Mouse (Mus musculus) neural tube, embryonic 14.5 days (tissue): Measurements from ENCODE around the gene Gna11. TPM values are rescaled to one million over a fixed set of nuclear protein-coding genes. Genes with fewer than 3 reads are reported as not detected.

Experiments used
- ATAC-seq: fragments of 200-750 bp; cut with Nextera tagmentation; 2 replicates; pipeline ENCODE4 v1.8.0; 2017; ENCODE audit warnings: low read depth, mild to moderate bottlenecking, moderate TSS enrichment, moderate library complexity
- H3K27ac ChIP-seq: fragments of 300-500 bp; sonication (generic); 2 replicates; pipeline ENCODE4 v1.5.1; 2014; ENCODE audit warnings: low read depth, mild to moderate bottlenecking, control low read depth, low read length, moderate library complexity, mixed read lengths
- H3K27me3 ChIP-seq: fragments of 300-500 bp; sonication (generic); 2 replicates; pipeline ENCODE4 v1.6.1; 2014; ENCODE audit warnings: low read length; ENCODE audit not compliant: control insufficient read depth, insufficient read depth
- H3K36me3 ChIP-seq: fragments of 300-500 bp; sonication (generic); 2 replicates; pipeline ENCODE4 v1.6.1; 2014; ENCODE audit warnings: low read length, mixed read lengths; ENCODE audit not compliant: control insufficient read depth, insufficient read depth
- H3K4me1 ChIP-seq: fragments of 300-500 bp; sonication (generic); 2 replicates; pipeline ENCODE4 v1.6.1; 2014; ENCODE audit warnings: low read length; ENCODE audit not compliant: control insufficient read depth, insufficient read depth
- H3K4me2 ChIP-seq: fragments of 300-500 bp; sonication (generic); 2 replicates; pipeline ENCODE4 v1.6.1; 2014; ENCODE audit warnings: mild to moderate bottlenecking, low read depth, low read length, control low read depth
- H3K4me3 ChIP-seq: fragments of 300-500 bp; sonication (generic); 2 replicates; pipeline ENCODE4 v1.5.1; 2014; ENCODE audit warnings: low read depth, low read length, control low read depth, mixed read lengths
- H3K9ac ChIP-seq: fragments of 300-500 bp; sonication (generic); replicated peaks from 2 replicates; pipeline ENCODE4 v1.6.1; 2014; ENCODE audit warnings: low read depth, mild to moderate bottlenecking, control low read depth, low read length, mixed read lengths
- H3K9me3 ChIP-seq: fragments of 300-500 bp; sonication (generic); 2 replicates; pipeline ENCODE4 v1.6.1; 2016; ENCODE audit warnings: low read length; ENCODE audit not compliant: control insufficient read depth
- WGBS: fragments of 180-500 bp; shearing (Covaris S2); extraction: QIAGEN DNeasy Blood & Tissue Kit; methylation state at CpG from one replicate; pipeline ENCODE4 v1.1.7; 2014; 5-methylcytosine and 5-hydroxymethylcytosine counted together
- polyA plus RNA-seq: library from polyadenylated mRNA; unstranded; fragments of >200 nt; fragmentation: Nextera tagmentation; extraction: Ambion mirVana; gene quantifications from 2 replicates; pipeline ENCODE4 v1.2.1, GENCODE M21; 2014

Gene Gna11
- polyA plus RNA-seq, 1 experiment from 2014 or later, result 89.8 TPM

- Histone ChIP-seq H3K27me3 (no peaks in the 10 kb centered on the region), H3K4me2 (no peak overlapping the region), H3K27ac (no peak overlapping the region), H3K9me3 (no peaks in the 10 kb centered on the region), H3K4me1 (no peaks in the 10 kb centered on the region), H3K4me3 (no peak overlapping the region), H3K36me3 (no peaks in the 10 kb centered on the region), H3K9ac (no peak overlapping the region)
- no peak for ATAC-seq
- 84% methylated on average over 6 of the region's 6 CpGs for WGBS
Measured at GRCm38 (mm10) chr10:81523142-81523541, 21.8 kb downstream of the Gna11 start.

DNA sequence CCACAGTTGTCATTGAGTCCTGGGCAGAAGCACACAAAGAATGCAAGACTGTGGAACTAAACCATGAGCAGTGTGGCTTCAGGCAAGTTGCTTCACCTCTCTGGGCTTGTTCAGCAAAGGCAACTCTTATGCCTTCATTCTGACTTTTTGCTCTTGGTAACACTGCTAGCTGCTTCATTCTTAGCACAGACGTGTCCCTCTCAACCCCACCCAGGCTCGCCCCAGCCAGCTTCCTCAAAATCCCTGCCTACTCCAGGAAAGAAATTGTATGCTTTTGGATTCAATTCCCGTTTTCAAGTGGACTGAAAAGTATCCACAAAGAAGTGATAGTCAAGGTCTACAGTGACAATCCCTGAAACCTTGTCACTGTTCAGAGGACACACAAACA lies 25.0 kb downstream of the Gna11 start:
- no peaks in the 10 kb centered on the region for H3K9me3 ChIP-seq
- H3K9ac ChIP-seq, result no peak overlapping the region
- no peaks in the 10 kb centered on the region for H3K27me3 ChIP-seq
- no peaks in the 10 kb centered on the region for H3K36me3 ChIP-seq
- H3K4me1 ChIP-seq, result no peaks in the 10 kb centered on the region
- no peak overlapping the region for H3K4me3 ChIP-seq
- no peak overlapping the region for H3K27ac ChIP-seq
- WGBS, result 76% methylated on average over 3 of the region's 3 CpGs
- ATAC-seq, result no peak
- no peak overlapping the region for H3K4me2 ChIP-seq

DNA sequence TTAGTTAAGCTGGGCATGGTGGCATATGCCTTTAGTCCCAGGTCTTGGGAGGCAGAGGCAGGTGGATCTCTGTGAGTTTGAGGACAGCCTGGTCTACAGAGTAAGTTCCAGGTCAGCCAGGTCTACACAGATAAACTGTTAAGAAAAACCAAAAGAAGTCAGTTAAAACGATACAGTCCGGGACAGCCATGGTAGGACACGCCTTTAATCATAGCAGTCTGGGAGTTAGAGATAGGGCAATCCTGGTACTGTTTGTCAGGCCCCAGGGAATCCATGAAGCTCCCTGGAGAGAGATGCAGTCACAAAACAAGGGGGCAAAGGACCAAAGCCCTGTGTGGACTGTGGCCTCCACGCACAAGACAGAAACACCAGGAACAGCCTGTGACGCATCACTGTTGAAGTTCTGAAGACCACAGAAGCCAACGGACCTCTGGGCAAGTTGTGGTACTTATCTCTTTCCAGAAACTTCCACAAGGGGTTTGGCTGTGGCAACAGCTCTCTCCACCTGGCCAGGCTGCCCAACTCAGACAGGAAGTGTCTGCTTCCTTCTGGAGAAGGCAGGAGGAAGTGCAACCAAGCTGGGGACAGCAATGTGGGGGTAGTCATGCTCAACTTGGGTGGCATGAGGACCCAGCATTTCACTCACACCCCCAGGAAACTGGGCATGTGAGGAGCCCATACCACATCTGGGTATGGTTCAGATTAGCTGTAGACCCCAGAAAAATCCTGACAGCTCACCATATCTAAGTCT lies 25.6 kb downstream of the Gna11 start:
- no peak overlapping the region for H3K4me2 ChIP-seq
- H3K9me3 ChIP-seq, result no peaks in the 10 kb centered on the region
- H3K4me1 ChIP-seq, result no peaks in the 10 kb centered on the region
- H3K36me3 ChIP-seq, result no peaks in the 10 kb centered on the region
- H3K4me3 ChIP-seq, result no peak overlapping the region
- no peak overlapping the region for H3K27ac ChIP-seq
- ATAC-seq, result no peak
- H3K27me3 ChIP-seq, result no peaks in the 10 kb centered on the region
- H3K9ac ChIP-seq, result no peak overlapping the region
- WGBS, result 87% methylated on average over 6 of the region's 6 CpGs

- Histone ChIP-seq H3K27ac (no peak overlapping the region), H3K9me3 (no peaks in the 10 kb centered on the region), H3K27me3 (no peaks in the 10 kb centered on the region), H3K4me3 (no peak overlapping the region), H3K36me3 (no peaks in the 10 kb centered on the region), H3K9ac (no peak overlapping the region), H3K4me1 (no peaks in the 10 kb centered on the region), H3K4me2 (no peak overlapping the region)
- WGBS, result 11% methylated on average over 4 of the region's 4 CpGs
- no peak for ATAC-seq
Measured at GRCm38 (mm10) chr10:81518546-81518945, 26.4 kb downstream of the Gna11 start.

- H3K27ac ChIP-seq, result no peak overlapping the region
- H3K9ac ChIP-seq, result no peak overlapping the region
- no peaks in the 10 kb centered on the region for H3K36me3 ChIP-seq
- no peak overlapping the region for H3K4me2 ChIP-seq
- no peaks in the 10 kb centered on the region for H3K4me1 ChIP-seq
- H3K27me3 ChIP-seq, result peaks cover 2% of the 10 kb centered on the region; the same call in 1 of the 2 replicates
- H3K4me3 ChIP-seq, result no peak overlapping the region
- 87% methylated on average over 8 of the region's 8 CpGs for WGBS
- H3K9me3 ChIP-seq, result no peaks in the 10 kb centered on the region
- no peak for ATAC-seq
Measured at GRCm38 (mm10) chr10:81517227-81517626, 27.8 kb downstream of the Gna11 start.

DNA sequence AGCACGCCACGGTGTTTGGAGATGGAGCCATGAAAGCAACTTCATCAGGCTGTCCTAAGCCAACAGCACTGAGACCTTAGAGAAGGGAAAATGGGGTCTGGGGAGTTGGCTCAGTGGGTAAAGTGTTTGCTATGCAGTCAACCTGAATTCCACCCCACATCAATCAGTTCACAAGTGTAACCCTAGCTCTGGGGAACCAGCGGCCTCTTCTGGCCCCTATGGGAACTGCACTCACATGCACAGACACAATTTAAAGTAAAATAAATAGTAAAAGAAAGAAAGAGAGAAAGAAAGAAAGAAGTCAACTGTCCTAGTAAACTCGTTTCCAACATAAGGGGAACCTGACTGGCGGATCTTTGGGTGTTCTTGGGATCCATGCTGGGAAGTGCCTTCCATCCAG lies 31.2 kb downstream of the Gna11 start:
- ATAC-seq, result no peak
- Histone ChIP-seq H3K27ac (no peak overlapping the region), H3K27me3 (peaks cover 2% of the 10 kb centered on the region; the same call in 1 of the 2 replicates), H3K9me3 (no peaks in the 10 kb centered on the region), H3K4me1 (no peaks in the 10 kb centered on the region), H3K4me3 (no peak overlapping the region), H3K9ac (no peak overlapping the region), H3K36me3 (no peaks in the 10 kb centered on the region), H3K4me2 (no peak overlapping the region)
- 87% methylated on average over 5 of the region's 5 CpGs for WGBS

DNA sequence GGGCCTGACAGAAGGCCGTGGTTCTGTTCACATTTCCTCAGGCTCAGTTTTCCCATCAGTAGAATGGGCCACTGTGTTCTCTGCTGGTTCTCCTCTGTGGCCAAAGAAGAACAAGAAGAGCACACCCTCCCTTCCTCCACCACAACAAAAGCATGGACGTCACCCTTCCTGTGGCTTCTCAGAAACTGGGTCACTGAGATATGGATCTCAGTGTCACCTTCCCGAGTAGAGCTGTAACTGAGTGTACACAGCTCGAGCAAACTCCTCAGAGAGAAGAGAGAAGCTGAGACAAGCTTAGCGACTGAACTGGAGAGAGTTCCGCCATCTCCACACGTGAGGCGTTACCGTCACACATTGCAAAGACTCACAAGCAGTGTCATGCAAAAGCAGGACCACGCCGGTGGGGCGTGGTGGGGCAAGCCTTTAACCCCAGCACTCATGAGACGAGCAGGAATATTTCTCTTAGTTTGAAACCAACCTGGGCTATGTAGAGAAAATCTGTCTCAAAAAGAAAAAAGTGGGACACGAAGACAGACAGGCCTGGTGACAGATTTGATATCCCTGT lies 34.7 kb downstream of the Gna11 start:
- Histone ChIP-seq H3K9ac (no peak overlapping the region), H3K4me1 (no peaks in the 10 kb centered on the region), H3K27me3 (peaks cover 2% of the 10 kb centered on the region; the same call in 1 of the 2 replicates), H3K27ac (no peak overlapping the region), H3K4me3 (no peak overlapping the region), H3K9me3 (no peaks in the 10 kb centered on the region), H3K36me3 (no peaks in the 10 kb centered on the region), H3K4me2 (no peak overlapping the region)
- ATAC-seq, result no peak
- 85% methylated on average over 14 of the region's 14 CpGs for WGBS

- Histone ChIP-seq H3K4me3 (no peak overlapping the region), H3K27ac (no peak overlapping the region), H3K9me3 (no peaks in the 10 kb centered on the region), H3K4me2 (no peak overlapping the region), H3K27me3 (peaks cover 2% of the 10 kb centered on the region; the same call in 1 of the 2 replicates), H3K4me1 (no peaks in the 10 kb centered on the region), H3K36me3 (no peaks in the 10 kb centered on the region), H3K9ac (no peak overlapping the region)
- 78% methylated on average over 13 of the region's 13 CpGs for WGBS
- ATAC-seq, result no peak
Measured at GRCm38 (mm10) chr10:81507691-81508489, 37.1 kb downstream of the Gna11 start.

GRCm38 (mm10) chr10:81507095-81507494 lies 37.9 kb downstream of the Gna11 start:
- WGBS, result 38% methylated on average over 6 of the region's 6 CpGs
- no peak overlapping the region for H3K9ac ChIP-seq
- H3K4me1 ChIP-seq, result no peaks in the 10 kb centered on the region
- H3K27me3 ChIP-seq, result no peaks in the 10 kb centered on the region
- no peak overlapping the region for H3K4me2 ChIP-seq
- no peaks in the 10 kb centered on the region for H3K36me3 ChIP-seq
- H3K27ac ChIP-seq, result no peak overlapping the region
- no peak overlapping the region for H3K4me3 ChIP-seq
- H3K9me3 ChIP-seq, result no peaks in the 10 kb centered on the region
- ATAC-seq, result no peak
